Mouse (Mus musculus) inflammation-experienced regulatory T-cells, adult 6 months (primary cell): Measurements from ENCODE around the gene Gm17174. TPM values are rescaled to one million over a fixed set of nuclear protein-coding genes. Genes with fewer than 3 reads are reported as not detected.
"Not testable (repeated sequence)": the region's sequence is repeated elsewhere in the genome, so short reads cannot be mapped to it uniquely, and the experiment has no call there.

Experiments
- ATAC-seq: one replicate; pipeline ENCODE4 v1.8.0; 2017
- polyA plus RNA-seq, 3 experiments: library from polyadenylated mRNA; unstranded; fragments of 100-300 nt; shearing (Covaris generic); gene quantifications; one replicate each; pipeline ENCODE4 v1.2.1; 2017

Gene Gm17174
- polyA plus RNA-seq: not detected

- not testable (repeated sequence) for ATAC-seq
Observed at GRCm38 (mm10) chr14:51592039-51592438, at the start of gene Gm17174. Gene Gm17174, minus strand, starts transcription at chr14:51592139.

- ATAC-seq: not testable (repeated sequence)
Observed at GRCm38 (mm10) chr14:51635566-51635965, 43.6 kb upstream of the Gm17174 start, which contains the start of gene Gm4181. Gene Gm4181, minus strand, starts transcription at chr14:51635666.

GRCm38 (mm10) chr14:51632426-51632825 lies 40.5 kb upstream of the Gm17174 start:
- ATAC-seq: not testable (repeated sequence)

GRCm38 (mm10) chr14:51611210-51611609 lies 19.3 kb upstream of the Gm17174 start, which contains the start of gene Gm17078:
Gene Gm17078, minus strand, starts transcription at chr14:51611310.
- no peak for ATAC-seq

GRCm38 (mm10) chr14:51573963-51574362 lies 18.0 kb downstream of the Gm17174 start, which contains the start of gene Gm17175:
Gene Gm17175, minus strand, starts transcription at chr14:51574063.
- ATAC-seq: not testable (repeated sequence)

GRCm38 (mm10) chr14:51552490-51552889 lies 39.4 kb downstream of the Gm17174 start, which contains the start of gene Gm5622:
Gene Gm5622, plus strand, starts transcription at chr14:51552790.
- no peak for ATAC-seq

Other genes with a start within 250 kb of the Gm17174 start
- gene Gm7247, start 230.4 kb downstream of the Gm17174 start, polyA plus RNA-seq: not detected
- gene Vmn2r88, start 181.3 kb downstream of the Gm17174 start, polyA plus RNA-seq: not detected
- gene Vmn2r89, start 140.3 kb downstream of the Gm17174 start, polyA plus RNA-seq: under 1 TPM in 1 of 3 experiments, not detected in 2; 0.11 TPM
- gene Gm5622, start 39.3 kb downstream of the Gm17174 start, polyA plus RNA-seq: not detected
- not detected for gene Gm17175, start 18.1 kb downstream of the Gm17174 start, polyA plus RNA-seq
- gene Gm17078, start 19.2 kb upstream of the Gm17174 start, polyA plus RNA-seq: not detected
- not detected for gene Gm4181, start 43.5 kb upstream of the Gm17174 start, polyA plus RNA-seq
- gene Gm17079, start 103.3 kb upstream of the Gm17174 start, polyA plus RNA-seq: not detected
- gene Gm5800, start 125.0 kb upstream of the Gm17174 start, polyA plus RNA-seq: not detected
- gene Ang4, start 181.5 kb upstream of the Gm17174 start, polyA plus RNA-seq: not detected
- not detected for gene AY358078, start 207.9 kb upstream of the Gm17174 start, polyA plus RNA-seq